Mouse (Mus musculus): ENCODE measurements at regions not wholly inside any gene's neighbourhood (a gene's known extent, or its start where the extent isn't known, plus 50 kb on each side); places are given as distances from the start of the nearest gene placed in this dataset.

DNA sequence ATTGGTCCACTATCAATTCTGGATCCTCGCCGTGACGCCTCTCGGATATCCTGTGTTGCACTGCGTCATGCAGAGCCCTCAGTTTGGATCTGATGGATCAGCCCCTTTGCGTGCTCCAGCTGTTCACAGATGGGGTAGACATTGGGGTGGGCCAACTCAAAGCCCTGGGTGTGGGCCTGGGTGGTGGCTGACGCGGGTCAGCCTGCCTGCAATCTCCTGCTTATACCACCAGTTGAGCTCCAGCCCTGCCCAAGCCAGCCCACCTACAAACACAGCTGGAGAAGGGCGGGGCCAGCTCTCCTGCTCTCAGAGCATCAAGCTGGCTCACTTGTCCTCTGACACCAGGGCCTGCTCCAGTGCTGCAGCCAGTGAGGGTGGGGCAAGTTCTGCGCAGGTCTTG, 73.1 kb downstream of the Rps15a start:
- Histone ChIP-seq H3K36me3 (ENCODE audit: control insufficient read depth, insufficient read depth, low read length) (no peaks in the 10 kb centered on the region), H3K4me1 (ENCODE audit: control insufficient read depth, insufficient read depth, low read length) (no peaks in the 10 kb centered on the region), H3K9me3 (replicated peaks; ENCODE audit: control insufficient read depth, low read length, poor library complexity, severe bottlenecking) (no peaks in the 10 kb centered on the region), H3K4me3 (ENCODE audit: low read depth, low read length) (no peak overlapping the region), H3K27me3 (ENCODE audit: control insufficient read depth, insufficient read depth, low read depth, low read length) (no peaks in the 10 kb centered on the region), H3K27ac (ENCODE audit: low read length) (no peak overlapping the region), H3K4me2 (ENCODE audit: low read length) (no peak overlapping the region), H3K9ac (ENCODE audit: low read depth, low read length) (no peak overlapping the region)
- 61% methylated on average over 10 of the region's 10 CpGs for WGBS
- ATAC-seq: no peak

DNA sequence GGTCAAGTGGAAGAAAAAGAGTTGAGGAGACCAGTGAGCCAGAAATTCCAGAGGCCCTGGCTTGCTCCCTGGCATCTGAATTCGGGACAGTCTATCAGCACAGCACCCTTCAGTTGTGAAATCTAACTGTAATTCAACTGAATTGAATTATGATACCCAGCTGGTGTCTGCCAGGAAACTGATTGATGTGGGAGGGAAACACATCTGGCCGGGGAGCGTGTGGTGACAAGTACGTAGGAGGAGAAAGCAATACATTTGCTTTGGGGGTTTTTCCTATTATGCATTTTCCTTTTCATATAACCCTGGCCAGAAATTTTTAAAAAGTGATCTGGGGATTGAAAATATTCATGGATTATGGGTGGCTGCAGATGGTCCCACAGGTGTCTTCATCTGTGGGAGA, 76.1 kb downstream of the Rps15a start:
- H3K4me1 ChIP-seq (ENCODE audit: control insufficient read depth, insufficient read depth, low read length): no peaks in the 10 kb centered on the region
- H3K9me3 ChIP-seq (replicated peaks; ENCODE audit: control insufficient read depth, low read length, poor library complexity, severe bottlenecking): no peaks in the 10 kb centered on the region
- H3K9ac ChIP-seq (ENCODE audit: low read depth, low read length): no peak overlapping the region
- H3K27ac ChIP-seq (ENCODE audit: low read length): no peak overlapping the region
- H3K36me3 ChIP-seq (ENCODE audit: control insufficient read depth, insufficient read depth, low read length): no peaks in the 10 kb centered on the region
- 88% methylated on average over 4 of the region's 4 CpGs for WGBS
- H3K4me2 ChIP-seq (ENCODE audit: low read length): no peak overlapping the region
- no peak for ATAC-seq
- H3K4me3 ChIP-seq (ENCODE audit: low read depth, low read length): no peak overlapping the region
- no peaks in the 10 kb centered on the region for H3K27me3 ChIP-seq (ENCODE audit: control insufficient read depth, insufficient read depth, low read depth, low read length)

DNA sequence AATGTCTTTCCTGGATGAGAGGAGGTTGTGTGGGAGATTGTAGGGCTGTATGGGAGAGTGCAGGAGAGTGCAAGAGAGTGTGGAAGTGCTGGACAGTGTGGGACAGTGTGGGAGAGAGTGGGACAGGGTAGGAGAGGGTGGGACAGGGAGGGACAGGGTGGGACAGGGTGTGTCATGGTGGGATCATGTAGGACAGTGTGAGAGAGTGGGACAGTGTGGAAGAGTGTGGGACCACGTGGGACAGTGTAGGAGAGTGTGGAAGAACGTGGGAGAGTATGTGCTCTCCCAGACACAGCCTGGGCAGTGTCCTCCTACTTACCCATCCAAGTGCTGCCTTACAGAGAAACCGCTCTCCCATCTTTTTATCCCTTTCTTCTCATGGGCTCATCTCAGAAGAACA, 78.9 kb downstream of the Rps15a start:
- no peaks in the 10 kb centered on the region for H3K9me3 ChIP-seq (replicated peaks; ENCODE audit: control insufficient read depth, low read length, poor library complexity, severe bottlenecking)
- no peak overlapping the region for H3K4me2 ChIP-seq (ENCODE audit: low read length)
- WGBS: 66% methylated on average over 3 of the region's 3 CpGs
- no peak overlapping the region for H3K9ac ChIP-seq (ENCODE audit: low read depth, low read length)
- no peaks in the 10 kb centered on the region for H3K4me1 ChIP-seq (ENCODE audit: control insufficient read depth, insufficient read depth, low read length)
- no peaks in the 10 kb centered on the region for H3K36me3 ChIP-seq (ENCODE audit: control insufficient read depth, insufficient read depth, low read length)
- no peak overlapping the region for H3K4me3 ChIP-seq (ENCODE audit: low read depth, low read length)
- H3K27ac ChIP-seq (ENCODE audit: low read length): no peak overlapping the region
- no peak for ATAC-seq
- H3K27me3 ChIP-seq (ENCODE audit: control insufficient read depth, insufficient read depth, low read depth, low read length): no peaks in the 10 kb centered on the region

DNA sequence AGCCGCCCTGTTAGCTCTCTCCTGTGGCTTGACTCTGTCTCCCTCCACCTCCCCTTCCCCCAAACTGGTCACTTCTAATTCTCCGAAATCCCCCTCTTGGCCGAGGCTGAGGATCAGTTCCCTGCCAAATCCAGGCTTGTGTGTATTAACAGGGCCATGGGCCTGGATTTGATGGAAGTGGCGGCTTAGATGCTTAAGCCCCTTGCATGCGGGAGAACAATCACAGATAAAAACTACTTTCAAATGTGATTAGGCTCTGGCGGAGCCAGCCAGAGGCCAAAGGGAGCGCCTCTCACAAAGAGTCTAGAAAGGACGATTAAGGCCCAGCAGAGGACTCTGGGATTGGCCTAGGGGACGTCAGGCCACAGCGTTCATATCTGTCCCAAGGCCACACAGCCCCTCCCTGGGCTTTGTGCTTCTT, 89.9 kb downstream of the Rps15a start:
- Histone ChIP-seq H3K4me2 (ENCODE audit: low read length) (no peak overlapping the region), H3K27ac (ENCODE audit: low read length) (peak overlapping the region; percentile 35), H3K36me3 (ENCODE audit: control insufficient read depth, insufficient read depth, low read length) (no peaks in the 10 kb centered on the region), H3K4me1 (ENCODE audit: control insufficient read depth, insufficient read depth, low read length) (peaks cover 10% of the 10 kb centered on the region; the same call in 1 of the 2 replicates), H3K4me3 (ENCODE audit: low read depth, low read length) (no peak overlapping the region), H3K27me3 (ENCODE audit: control insufficient read depth, insufficient read depth, low read depth, low read length) (no peaks in the 10 kb centered on the region), H3K9me3 (replicated peaks; ENCODE audit: control insufficient read depth, low read length, poor library complexity, severe bottlenecking) (no peaks in the 10 kb centered on the region), H3K9ac (ENCODE audit: low read depth, low read length) (no peak overlapping the region)
- ATAC-seq: peak; percentile 88
- WGBS: 5% methylated on average over 10 of the region's 10 CpGs

DNA sequence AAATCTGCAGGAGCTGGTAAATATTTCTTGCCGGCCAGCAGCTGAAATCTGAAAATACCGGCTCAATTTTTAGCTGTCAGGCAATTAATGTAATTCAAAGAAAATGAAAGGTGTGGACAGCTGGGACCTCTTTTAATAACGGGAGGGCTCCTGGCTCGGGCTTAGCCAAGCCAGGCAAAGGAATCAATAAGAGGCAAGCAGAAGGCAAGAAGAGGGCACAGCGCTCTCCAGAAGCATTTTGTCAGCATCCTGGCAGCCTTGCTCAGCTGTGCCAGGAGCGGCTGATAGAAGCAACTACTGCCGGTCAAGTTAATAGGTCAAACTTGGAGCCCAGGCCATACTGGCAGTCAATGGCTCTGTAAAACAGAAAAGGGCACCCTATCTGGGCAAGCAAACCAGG, 111.4 kb downstream of the Rps15a start:
- no peak overlapping the region for H3K4me3 ChIP-seq (ENCODE audit: low read depth, low read length)
- H3K9ac ChIP-seq (ENCODE audit: low read depth, low read length): no peak overlapping the region
- no peak for ATAC-seq
- no peaks in the 10 kb centered on the region for H3K9me3 ChIP-seq (replicated peaks; ENCODE audit: control insufficient read depth, low read length, poor library complexity, severe bottlenecking)
- no peaks in the 10 kb centered on the region for H3K27me3 ChIP-seq (ENCODE audit: control insufficient read depth, insufficient read depth, low read depth, low read length)
- no peak overlapping the region; the same call in 1 of the 2 replicates for H3K27ac ChIP-seq (ENCODE audit: low read length)
- H3K36me3 ChIP-seq (ENCODE audit: control insufficient read depth, insufficient read depth, low read length): no peaks in the 10 kb centered on the region
- 39% methylated on average over 7 of the region's 7 CpGs for WGBS
- no peaks in the 10 kb centered on the region for H3K4me1 ChIP-seq (ENCODE audit: control insufficient read depth, insufficient read depth, low read length)
- no peak overlapping the region for H3K4me2 ChIP-seq (ENCODE audit: low read length)

DNA sequence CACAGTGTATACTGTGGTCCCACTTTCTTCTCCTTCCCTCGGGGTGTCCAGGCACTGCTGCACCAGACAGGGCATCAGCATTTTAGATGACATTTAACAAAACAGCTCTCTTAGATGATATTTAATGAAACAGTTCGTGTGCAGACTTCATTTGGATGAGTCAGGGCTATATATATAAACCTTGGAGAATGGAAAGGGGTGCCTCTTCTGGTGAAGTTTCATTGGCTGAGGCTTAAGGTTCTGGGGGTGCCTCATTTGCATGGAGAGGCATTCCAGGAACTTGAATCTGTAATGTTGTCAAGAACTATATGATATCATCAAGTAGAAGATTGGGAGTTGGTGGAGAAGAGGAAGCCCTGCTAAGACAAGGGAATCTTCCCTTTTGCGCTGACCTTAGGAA, 114.1 kb downstream of the Rps15a start:
- no peak for ATAC-seq

DNA sequence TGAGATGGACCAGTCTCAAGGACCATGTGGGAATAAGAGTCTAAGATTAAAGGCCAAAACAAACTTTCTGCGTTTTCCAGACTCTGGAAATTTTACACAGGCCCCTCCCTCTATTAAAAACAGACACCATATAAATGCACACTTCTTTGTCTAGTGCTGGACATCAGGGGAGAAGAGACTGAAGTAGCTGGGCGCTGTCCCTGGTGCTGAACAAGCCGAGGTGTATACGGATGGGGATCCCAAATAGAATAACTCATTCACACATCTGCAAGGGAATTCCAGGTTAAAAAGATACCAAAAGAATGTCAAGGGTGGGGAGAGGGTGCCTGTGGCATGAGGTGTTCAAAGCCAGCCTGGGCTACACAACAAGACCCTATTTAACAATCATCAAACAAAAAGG, 114.9 kb downstream of the Rps15a start:
- H3K27ac ChIP-seq (ENCODE audit: low read length): no peak overlapping the region
- H3K36me3 ChIP-seq (ENCODE audit: control insufficient read depth, insufficient read depth, low read length): no peaks in the 10 kb centered on the region
- 9% methylated on average over 4 of the region's 4 CpGs for WGBS
- ATAC-seq: no peak
- H3K4me3 ChIP-seq (ENCODE audit: low read depth, low read length): no peak overlapping the region
- no peak overlapping the region for H3K4me2 ChIP-seq (ENCODE audit: low read length)
- no peaks in the 10 kb centered on the region for H3K9me3 ChIP-seq (replicated peaks; ENCODE audit: control insufficient read depth, low read length, poor library complexity, severe bottlenecking)
- H3K4me1 ChIP-seq (ENCODE audit: control insufficient read depth, insufficient read depth, low read length): no peaks in the 10 kb centered on the region
- no peak overlapping the region for H3K9ac ChIP-seq (ENCODE audit: low read depth, low read length)
- H3K27me3 ChIP-seq (ENCODE audit: control insufficient read depth, insufficient read depth, low read depth, low read length): no peaks in the 10 kb centered on the region

More for the DNA sequence above, 114.1 kb downstream of the Rps15a start:
- Histone ChIP-seq H3K27ac (ENCODE audit: low read length) (no peak overlapping the region), H3K27me3 (ENCODE audit: control insufficient read depth, insufficient read depth, low read depth, low read length) (no peaks in the 10 kb centered on the region), H3K9me3 (replicated peaks; ENCODE audit: control insufficient read depth, low read length, poor library complexity, severe bottlenecking) (no peaks in the 10 kb centered on the region), H3K4me1 (ENCODE audit: control insufficient read depth, insufficient read depth, low read length) (no peaks in the 10 kb centered on the region), H3K36me3 (ENCODE audit: control insufficient read depth, insufficient read depth, low read length) (no peaks in the 10 kb centered on the region), H3K4me2 (ENCODE audit: low read length) (no peak overlapping the region), H3K9ac (ENCODE audit: low read depth, low read length) (no peak overlapping the region), H3K4me3 (ENCODE audit: low read depth, low read length) (no peak overlapping the region)
- 74% methylated on average over 3 of the region's 3 CpGs for WGBS

DNA sequence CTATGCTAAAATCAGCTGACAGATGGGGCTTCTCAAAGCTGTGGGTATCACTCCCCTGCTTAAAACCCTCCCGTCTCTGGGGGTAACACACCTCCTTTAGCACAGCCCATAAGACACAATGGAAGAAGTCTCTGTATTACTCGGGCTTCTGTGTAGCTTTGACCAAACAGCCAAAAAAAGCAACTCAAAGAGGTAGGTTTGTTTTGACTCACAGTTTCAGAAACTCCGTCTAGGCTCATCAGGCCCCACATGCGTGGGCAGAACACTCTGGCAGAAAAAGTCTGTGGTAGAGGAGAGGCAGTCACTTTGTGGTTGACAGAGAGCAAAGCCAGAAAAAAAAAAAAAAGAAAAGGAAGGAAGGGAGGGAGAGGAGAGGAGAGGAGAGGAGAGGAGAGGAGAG, 133.8 kb downstream of the Rps15a start:
- no peaks in the 10 kb centered on the region for H3K27me3 ChIP-seq (ENCODE audit: control insufficient read depth, insufficient read depth, low read depth, low read length)

DNA sequence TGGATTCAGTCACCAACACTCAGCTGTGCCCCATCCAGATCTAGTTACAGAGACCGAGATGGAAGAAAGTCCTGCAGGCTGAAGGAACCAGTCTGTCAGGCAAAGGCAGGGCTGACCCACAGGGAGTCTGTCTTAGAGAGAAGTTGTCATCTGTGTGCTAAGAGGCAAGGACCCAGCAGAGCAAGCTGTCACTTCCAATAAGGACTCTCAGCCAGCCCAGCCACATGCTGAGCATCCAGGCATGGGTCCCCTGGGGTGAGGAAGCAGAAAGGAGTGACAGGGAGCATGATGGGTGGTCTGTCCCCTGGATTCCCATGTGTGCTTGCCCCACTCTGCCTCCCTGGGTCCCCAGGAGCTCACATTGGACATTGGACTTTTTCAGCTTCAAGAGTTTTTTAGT, 144.8 kb downstream of the Rps15a start:
- Histone ChIP-seq H3K4me2 (ENCODE audit: low read length) (no peak overlapping the region), H3K27me3 (ENCODE audit: control insufficient read depth, insufficient read depth, low read depth, low read length) (no peaks in the 10 kb centered on the region), H3K27ac (ENCODE audit: low read length) (no peak overlapping the region), H3K9ac (ENCODE audit: low read depth, low read length) (no peak overlapping the region), H3K36me3 (ENCODE audit: control insufficient read depth, insufficient read depth, low read length) (no peaks in the 10 kb centered on the region), H3K9me3 (replicated peaks; ENCODE audit: control insufficient read depth, low read length, poor library complexity, severe bottlenecking) (no peaks in the 10 kb centered on the region), H3K4me1 (ENCODE audit: control insufficient read depth, insufficient read depth, low read length) (no peaks in the 10 kb centered on the region), H3K4me3 (ENCODE audit: low read depth, low read length) (no peak overlapping the region)
- ATAC-seq: no peak
- WGBS: 35% methylated on average over 1 of the region's 1 CpGs

More for the DNA sequence above, 133.8 kb downstream of the Rps15a start:
- H3K4me1 ChIP-seq (ENCODE audit: control insufficient read depth, insufficient read depth, low read length): no peaks in the 10 kb centered on the region
- H3K9ac ChIP-seq (ENCODE audit: low read depth, low read length): no peak overlapping the region
- no peaks in the 10 kb centered on the region for H3K9me3 ChIP-seq (replicated peaks; ENCODE audit: control insufficient read depth, low read length, poor library complexity, severe bottlenecking)
- no peak overlapping the region for H3K4me3 ChIP-seq (ENCODE audit: low read depth, low read length)
- H3K27ac ChIP-seq (ENCODE audit: low read length): no peak overlapping the region
- no peaks in the 10 kb centered on the region for H3K36me3 ChIP-seq (ENCODE audit: control insufficient read depth, insufficient read depth, low read length)
- 86% methylated on average over 4 of the region's 4 CpGs for WGBS
- H3K4me2 ChIP-seq (ENCODE audit: low read length): no peak overlapping the region
- ATAC-seq: no peak

DNA sequence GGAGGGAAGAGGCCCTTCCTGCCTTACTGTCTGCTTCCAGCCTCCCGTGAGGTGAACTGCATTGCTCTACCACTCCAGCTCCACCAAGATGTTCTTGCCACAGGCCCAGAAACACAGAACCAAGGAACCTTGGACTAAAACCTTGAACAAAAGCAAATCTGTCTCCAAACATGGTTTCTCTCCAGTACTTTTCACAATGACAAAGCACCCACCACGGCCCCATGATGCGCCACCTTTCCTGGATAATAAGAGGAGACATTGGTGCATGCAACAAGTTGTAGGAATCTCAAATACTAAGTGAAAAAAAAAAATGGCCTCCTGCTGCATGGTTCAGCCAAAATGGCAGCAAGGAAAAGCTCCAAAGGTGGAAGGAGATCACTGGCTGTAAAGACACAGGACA, 172.6 kb downstream of the Rps15a start:
- Histone ChIP-seq H3K36me3 (ENCODE audit: control insufficient read depth, insufficient read depth, low read length) (no peaks in the 10 kb centered on the region), H3K4me2 (ENCODE audit: low read length) (no peak overlapping the region), H3K9ac (ENCODE audit: low read depth, low read length) (no peak overlapping the region), H3K27me3 (ENCODE audit: control insufficient read depth, insufficient read depth, low read depth, low read length) (no peaks in the 10 kb centered on the region), H3K27ac (ENCODE audit: low read length) (no peak overlapping the region), H3K4me1 (ENCODE audit: control insufficient read depth, insufficient read depth, low read length) (peaks cover 8% of the 10 kb centered on the region), H3K4me3 (ENCODE audit: low read depth, low read length) (no peak overlapping the region), H3K9me3 (replicated peaks; ENCODE audit: control insufficient read depth, low read length, poor library complexity, severe bottlenecking) (no peaks in the 10 kb centered on the region)
- 96% methylated on average over 3 of the region's 3 CpGs for WGBS
- ATAC-seq: no peak

Data from midbrain, embryonic 16.5 days (tissue).